16 mouse cellular contexts compared by ENCODE assay signal in the genomic region with DNA sequence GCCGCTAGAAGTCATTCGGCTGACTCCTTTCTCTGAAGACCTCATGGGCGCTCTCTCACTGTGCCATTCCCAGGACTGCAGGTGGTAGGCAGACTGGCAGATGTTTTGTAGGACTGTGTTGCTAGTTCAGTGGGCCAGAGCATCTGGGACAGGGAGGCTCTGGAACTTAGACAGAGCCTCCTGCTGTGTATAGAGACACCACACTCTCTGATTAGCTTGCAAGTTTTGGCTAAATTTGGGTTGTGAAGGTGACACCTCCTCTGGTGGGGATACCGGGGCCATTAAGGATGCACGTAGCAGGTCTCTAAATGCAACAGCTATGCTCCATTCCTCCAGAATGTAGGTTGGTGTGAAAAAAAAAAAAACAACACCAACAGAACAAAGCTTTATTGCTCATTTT.
"Had no signal": no experiment of that assay in that cellular context is flagged by ENCODE, and none has a peak within 500 bp of the region (broad histone marks: within the 10 kb centered on the region; RNA-seq: fewer than 3 reads in every experiment).

No protein-coding gene starts in this region.

- H3K4me3 ChIP-seq: left cerebral cortex, adult 2 months; liver, embryonic 15.5 days; midbrain, embryonic 10.5 days; neural tube, embryonic 13.5 days had no signal

- H3K4me2 ChIP-seq: liver, embryonic 11.5 days; liver, embryonic 15.5 days; neural tube, embryonic 13.5 days had no signal

- H3K9me3 ChIP-seq: liver, embryonic 15.5 days; midbrain, embryonic 10.5 days; neural tube, embryonic 13.5 days had no signal

- H3K36me3 ChIP-seq: liver, embryonic 15.5 days; midbrain, embryonic 10.5 days; neural tube, embryonic 13.5 days had no signal

- H3K9ac ChIP-seq: liver, embryonic 15.5 days; neural tube, embryonic 13.5 days had no signal

- H3K4me1 ChIP-seq: liver, embryonic 15.5 days had no signal

- H3K27me3 ChIP-seq: liver, embryonic 15.5 days; neural tube, embryonic 13.5 days had no signal

- DNase-seq: kidney, adult 8-10 months; kidney, postnatal 25 days; lung, adult 2 months; lung, postnatal 4 days; retina, postnatal 1 day; thymus, adult 18-20 months; thymus, postnatal 14 days had no signal

- ATAC-seq: intestine, postnatal 0 days; lung, postnatal 0 days; midbrain, embryonic 16.5 days had no signal

- H3K27ac ChIP-seq: left cerebral cortex, adult 2 months; liver, embryonic 15.5 days; midbrain, embryonic 10.5 days; neural tube, embryonic 13.5 days; stomach, postnatal 0 days had no signal
